Mouse (Mus musculus) ES-Bruce4 (cell line): ENCODE results near the gene Espnl. TPM values are rescaled to one million over a fixed set of nuclear protein-coding genes. Genes with fewer than 3 reads are reported as not detected.

Experiments
- H3K27ac ChIP-seq: 2 replicates; pipeline ENCODE4 v1.5.1; 2012; ENCODE audit warnings: low read length, inconsistent platforms; ENCODE audit not compliant: insufficient read depth
- H3K27me3 ChIP-seq: 2 replicates; pipeline ENCODE4 v1.6.1; 2012; ENCODE audit warnings: mild to moderate bottlenecking, low read length, inconsistent platforms; ENCODE audit not compliant: control insufficient read depth, poor library complexity, insufficient read depth, severe bottlenecking
- H3K36me3 ChIP-seq: 2 replicates; pipeline ENCODE4 v1.6.1; 2012; ENCODE audit warnings: inconsistent platforms, mild to moderate bottlenecking, low read length, moderate library complexity; ENCODE audit not compliant: control insufficient read depth, poor library complexity, insufficient read depth, severe bottlenecking
- H3K4me1 ChIP-seq: one replicate; pipeline ENCODE4 v1.8.1; 2011; ENCODE audit warnings: low read length; ENCODE audit not compliant: control insufficient read depth, insufficient read depth
- H3K4me3 ChIP-seq: 2 replicates; pipeline ENCODE4 v1.5.1; 2011; ENCODE audit warnings: low read depth, mild to moderate bottlenecking, low read length
- H3K9ac ChIP-seq: 2 replicates; pipeline ENCODE4 v1.6.1; 2012; ENCODE audit warnings: low read depth, mild to moderate bottlenecking, inconsistent platforms; ENCODE audit not compliant: poor library complexity, severe bottlenecking
- H3K9me3 ChIP-seq: replicated peaks from 2 replicates; pipeline ENCODE4 v1.6.1; 2012; ENCODE audit warnings: mild to moderate bottlenecking, low read length, inconsistent platforms; ENCODE audit not compliant: control insufficient read depth, poor library complexity, insufficient read depth, severe bottlenecking
- CTCF ChIP-seq: IDR thresholded peaks from one replicate; pipeline ENCODE4 v1.8.1; 2011; ENCODE audit warnings: low read depth, low read length
- EP300 ChIP-seq: IDR thresholded peaks from 2 replicates; pipeline ENCODE4 v1.6.1; 2011; ENCODE audit warnings: low read depth, low read length; ENCODE audit not compliant: insufficient read depth
- POLR2A ChIP-seq: IDR thresholded peaks from one replicate; pipeline ENCODE4 v1.8.1; 2011; ENCODE audit warnings: low read length; ENCODE audit not compliant: insufficient read depth
- polyA plus RNA-seq: library from polyadenylated mRNA; stranded (reverse); fragments of >200 nt; gene quantifications from 2 replicates; pipeline ENCODE4 v1.2.4, GENCODE M21; 2011; ENCODE audit warnings: low read depth; ENCODE audit not compliant: missing spikeins, insufficient read depth, insufficient read length

The Espnl gene
- polyA plus RNA-seq, 1 experiment: 0.10 TPM

- Histone ChIP-seq H3K4me1 (no peaks in the 10 kb centered on the region), H3K9ac (no peak overlapping the region), H3K36me3 (peaks cover 13% of the 10 kb centered on the region), H3K9me3 (no peaks in the 10 kb centered on the region), H3K4me3 (no peak overlapping the region), H3K27me3 (no peaks in the 10 kb centered on the region), H3K27ac (no peak overlapping the region)
- TF ChIP-seq EP300: no peak
- TF ChIP-seq POLR2A: no peak
- no peak for TF ChIP-seq CTCF
Observed at GRCm38 (mm10) chr1:91282582-91282981, 39.3 kb upstream of the Espnl start.

GRCm38 (mm10) chr1:91289375-91289774, 32.5 kb upstream of the Espnl start:
- no peak overlapping the region for H3K27ac ChIP-seq
- no peaks in the 10 kb centered on the region for H3K4me1 ChIP-seq
- no peaks in the 10 kb centered on the region for H3K27me3 ChIP-seq
- H3K36me3 ChIP-seq: no peaks in the 10 kb centered on the region
- H3K9ac ChIP-seq: no peak overlapping the region
- H3K9me3 ChIP-seq: no peaks in the 10 kb centered on the region
- no peak overlapping the region for H3K4me3 ChIP-seq
- no peak for TF ChIP-seq EP300
- TF ChIP-seq CTCF: no peak
- no peak for TF ChIP-seq POLR2A

GRCm38 (mm10) chr1:91292101-91292825, 29.6 kb upstream of the Espnl start:
- Histone ChIP-seq H3K4me3 (no peak overlapping the region), H3K9ac (no peak overlapping the region), H3K27me3 (no peaks in the 10 kb centered on the region), H3K36me3 (no peaks in the 10 kb centered on the region), H3K4me1 (no peaks in the 10 kb centered on the region), H3K27ac (no peak overlapping the region), H3K9me3 (no peaks in the 10 kb centered on the region)
- TF ChIP-seq CTCF (no peak), EP300 (no peak), POLR2A (no peak)

GRCm38 (mm10) chr1:91295544-91295943, 26.3 kb upstream of the Espnl start:
- TF ChIP-seq POLR2A (no peak), EP300 (no peak), CTCF (no peak)
- no peaks in the 10 kb centered on the region for H3K27me3 ChIP-seq
- no peaks in the 10 kb centered on the region for H3K9me3 ChIP-seq
- no peaks in the 10 kb centered on the region for H3K36me3 ChIP-seq
- H3K4me3 ChIP-seq: no peak overlapping the region
- no peak overlapping the region for H3K27ac ChIP-seq
- no peak overlapping the region for H3K9ac ChIP-seq
- peaks cover 2% of the 10 kb centered on the region for H3K4me1 ChIP-seq

GRCm38 (mm10) chr1:91297799-91298744, 23.8 kb upstream of the Espnl start, which contains the start of gene Scly:
Scly (plus strand) TSS chr1:91298338.
- peak within 1 kb of the TSS; percentile 80 for H3K9ac ChIP-seq

More at GRCm38 (mm10) chr1:91297799-91298744, 23.8 kb upstream of the Espnl start, which contains the start of gene Scly:
- no peaks in the 10 kb centered on the region for H3K27me3 ChIP-seq
- no peak within 1 kb of the TSS for H3K27ac ChIP-seq
- peaks cover 2% of the 10 kb centered on the region for H3K4me1 ChIP-seq
- no peaks in the 10 kb centered on the region for H3K36me3 ChIP-seq
- no peak for TF ChIP-seq CTCF
- TF ChIP-seq POLR2A: no peak
- no peak for TF ChIP-seq EP300
- peak within 1 kb of the TSS; percentile 95 for H3K4me3 ChIP-seq
- no peaks in the 10 kb centered on the region for H3K9me3 ChIP-seq
